Mouse (Mus musculus) monocyte, adult 5-6 weeks (primary cell): ENCODE measurements around the gene Clec16a. TPM values are rescaled to one million over a fixed set of nuclear protein-coding genes. Genes with fewer than 3 reads are reported as not detected.

Experiments
- ATAC-seq: fragments of 153-309, 156-312 bp; replicated peaks from 2 replicates; pipeline ENCODE4 v1.8.0; 2017; ENCODE audit warnings: mild to moderate bottlenecking; ENCODE audit not compliant: low TSS enrichment, insufficient number of reproducible peaks, severe bottlenecking, poor library complexity, low FRiP score
- total RNA-seq: library from RNA; stranded (forward); fragments of 200-1000, 200-491, 200-594 nt; gene quantifications from 3 replicates; pipeline ENCODE4 v1.2.3, GENCODE M21; 2017

The Clec16a gene
- total RNA-seq, result 14.0 to 27.1 TPM (median 19.1 TPM) in 3 replicates

DNA sequence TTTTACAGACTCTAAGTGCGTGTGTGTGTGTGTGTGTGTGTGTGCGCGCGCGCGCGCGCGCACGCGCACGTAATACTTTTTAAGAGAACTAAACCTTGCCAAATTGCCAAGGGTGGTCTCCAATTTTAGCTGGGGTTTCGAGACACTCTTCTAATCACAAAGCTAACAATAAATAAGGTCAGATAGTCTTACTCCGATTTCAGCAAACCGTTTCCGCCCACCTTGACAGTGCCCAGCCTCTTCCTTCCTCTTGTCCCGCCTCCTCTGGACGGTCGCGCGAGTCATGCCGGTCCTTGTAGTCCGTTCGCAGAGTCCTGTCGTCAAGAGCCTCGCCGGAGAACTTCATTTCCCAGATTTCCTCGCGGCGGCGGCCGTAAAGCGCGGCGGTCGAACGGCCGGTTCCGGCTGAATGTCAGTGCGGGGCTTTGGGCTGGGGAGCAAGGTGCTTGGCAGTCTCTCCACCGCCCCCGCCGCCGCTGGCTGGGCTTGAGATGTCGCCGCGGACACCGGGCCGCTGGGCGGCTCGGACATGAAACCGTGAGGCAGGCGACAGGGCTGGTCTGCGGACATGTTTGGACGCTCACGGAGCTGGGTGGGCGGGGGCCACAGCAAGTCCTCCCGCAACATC lies at the start of gene Clec16a:
Gene Clec16a, plus strand, starts transcription at position 345 of the 628 bp plus-strand sequence.
- peak; percentile 89 for ATAC-seq

DNA sequence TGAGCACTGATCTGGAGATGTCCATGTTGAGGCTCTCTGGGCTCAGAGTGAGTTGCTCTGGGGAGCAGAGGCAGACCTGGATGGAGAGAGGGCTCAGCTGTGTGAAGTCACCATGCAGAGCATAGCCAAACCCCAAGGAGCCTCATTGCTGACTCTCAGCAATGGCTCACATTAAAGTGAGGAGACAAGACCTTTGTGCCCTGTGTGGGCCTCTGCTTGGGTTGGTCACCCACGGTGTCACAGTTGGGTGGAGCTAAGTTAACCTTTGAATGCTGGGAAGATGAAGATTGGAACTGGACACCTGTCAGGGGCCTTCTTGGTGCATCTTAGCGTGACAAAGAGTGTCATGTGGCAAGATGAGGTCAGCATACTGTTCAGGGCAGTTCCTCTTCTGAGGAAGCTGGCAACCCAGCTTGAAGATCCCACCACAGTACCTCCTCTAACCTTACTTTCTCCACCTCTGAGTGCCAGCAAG lies 49.3 kb upstream of the Clec16a start:
- 0 out of 2 replicates have a peak, but pooled peaks have one; percentile 32 for ATAC-seq

DNA sequence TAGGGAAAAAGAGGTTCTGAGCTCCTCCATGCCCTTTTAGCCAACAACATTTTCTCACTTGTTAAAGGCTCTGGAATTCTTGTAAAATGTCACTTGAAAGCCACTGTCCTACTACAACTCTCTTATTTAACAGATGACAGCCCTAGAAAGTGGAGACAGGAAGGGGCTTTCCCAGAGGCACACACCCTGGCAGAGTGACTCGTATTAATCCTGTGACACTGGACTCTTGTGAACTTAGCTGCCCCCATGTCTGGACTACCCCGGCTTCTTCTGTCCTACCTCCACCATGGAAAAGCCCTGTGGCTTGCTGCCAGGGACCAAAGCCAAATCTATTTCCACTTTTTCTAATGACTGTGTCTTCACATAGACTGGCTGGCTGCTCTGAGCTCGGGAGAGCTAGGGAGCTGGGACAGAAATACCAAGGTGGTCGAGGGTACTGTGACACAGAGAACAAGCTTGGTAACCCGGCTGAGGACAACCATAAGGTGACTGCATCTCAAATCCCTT lies 47.0 kb upstream of the Clec16a start:
- ATAC-seq, result no peak

DNA sequence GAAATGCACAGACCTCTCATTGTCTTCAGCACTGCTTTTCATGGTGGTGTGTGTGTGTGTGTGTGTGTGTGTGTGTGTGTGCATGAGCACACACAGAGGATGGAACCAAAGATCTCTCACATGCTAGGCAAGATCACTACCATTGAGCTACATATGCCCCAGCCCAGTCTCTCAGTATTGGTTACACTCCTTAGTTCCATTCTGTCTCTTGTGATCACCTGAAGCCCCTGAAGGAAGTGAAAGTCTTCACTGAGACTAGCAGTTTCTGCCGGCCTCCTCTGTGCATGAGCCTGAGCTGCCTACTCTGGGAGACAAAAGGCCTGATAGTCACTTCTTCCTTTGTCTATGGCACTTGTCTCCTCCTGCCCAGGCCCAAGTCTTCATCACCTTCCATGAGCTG lies 46.0 kb upstream of the Clec16a start:
- ATAC-seq, result no peak

DNA sequence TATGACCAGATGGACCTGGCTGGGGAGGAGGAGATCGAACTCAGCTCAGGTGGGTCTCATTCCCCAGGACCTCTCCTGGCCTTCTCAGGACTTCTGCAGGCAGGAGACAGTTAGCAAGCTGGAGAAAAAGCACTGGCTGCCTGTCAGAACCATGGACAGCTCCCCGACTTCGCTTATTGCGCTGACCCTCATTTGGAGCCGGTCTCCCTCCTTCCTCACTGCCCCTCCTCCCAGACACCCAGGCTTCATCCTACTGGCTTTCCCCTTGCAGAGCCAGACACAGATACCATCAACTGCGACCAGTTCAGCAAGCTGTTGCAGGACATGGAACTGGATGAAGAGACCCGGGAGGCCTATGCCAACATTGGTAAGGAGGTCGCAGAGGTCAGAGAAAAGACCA lies 43.3 kb upstream of the Clec16a start:
- no peak for ATAC-seq

DNA sequence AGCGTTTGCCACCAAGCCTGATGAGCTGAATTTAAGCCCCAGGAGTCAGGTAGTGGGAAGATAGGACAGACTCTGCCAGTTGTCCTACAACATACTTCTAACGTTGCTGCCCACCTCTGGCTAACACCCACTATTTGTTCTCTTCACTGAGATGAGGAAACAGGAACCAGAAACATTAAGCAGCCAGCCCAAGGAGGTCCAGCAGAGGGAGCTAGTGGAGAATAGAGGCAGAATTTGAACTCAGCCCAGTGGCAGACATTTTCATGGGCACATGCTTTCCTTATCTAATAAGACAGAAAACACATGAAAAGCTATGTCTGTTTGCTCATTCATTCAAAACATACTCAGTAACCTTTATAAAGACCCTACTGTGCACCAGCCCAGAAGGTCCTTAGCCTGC lies 42.1 kb upstream of the Clec16a start:
- ATAC-seq, result no peak

DNA sequence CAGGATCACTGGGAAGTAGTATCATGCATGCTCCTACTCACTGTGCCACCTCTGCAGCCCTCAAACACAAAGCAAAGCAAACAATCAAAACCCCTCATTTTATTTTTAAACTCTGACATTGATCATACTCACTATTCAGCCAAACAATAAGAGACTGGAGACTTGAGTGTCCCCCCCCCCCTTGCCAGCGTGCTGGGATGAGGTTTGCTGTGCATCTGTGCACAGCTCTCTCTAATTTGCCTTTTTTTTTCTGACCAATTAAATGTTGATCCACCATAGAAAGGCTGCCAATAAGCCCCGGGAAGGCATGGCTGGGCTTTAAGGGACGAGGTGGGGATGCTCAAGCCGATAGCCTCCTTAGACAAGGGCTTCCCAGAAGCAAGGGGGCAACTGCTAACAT lies 37.7 kb upstream of the Clec16a start:
- ATAC-seq, result no peak

DNA sequence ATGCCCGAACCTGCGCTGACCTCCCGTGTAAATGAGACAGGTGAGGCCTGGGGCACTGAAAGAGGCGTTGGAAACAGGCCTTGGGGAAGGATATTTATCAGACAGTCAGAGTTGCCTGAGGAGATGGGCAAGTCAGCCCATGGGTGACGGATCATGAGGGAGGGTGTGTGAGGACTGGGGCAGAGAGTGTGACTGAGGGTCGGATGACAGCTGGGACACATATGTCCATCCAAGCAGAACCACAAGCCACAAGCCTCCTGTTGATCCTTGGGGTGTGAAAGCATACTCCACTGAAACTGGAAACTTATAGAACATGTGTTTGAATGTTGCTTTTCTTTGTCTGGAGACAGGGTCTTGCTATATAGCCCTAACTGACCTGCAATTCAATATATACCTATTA lies 36.4 kb upstream of the Clec16a start:
- no peak; the same call in 1 of the 2 replicates for ATAC-seq

DNA sequence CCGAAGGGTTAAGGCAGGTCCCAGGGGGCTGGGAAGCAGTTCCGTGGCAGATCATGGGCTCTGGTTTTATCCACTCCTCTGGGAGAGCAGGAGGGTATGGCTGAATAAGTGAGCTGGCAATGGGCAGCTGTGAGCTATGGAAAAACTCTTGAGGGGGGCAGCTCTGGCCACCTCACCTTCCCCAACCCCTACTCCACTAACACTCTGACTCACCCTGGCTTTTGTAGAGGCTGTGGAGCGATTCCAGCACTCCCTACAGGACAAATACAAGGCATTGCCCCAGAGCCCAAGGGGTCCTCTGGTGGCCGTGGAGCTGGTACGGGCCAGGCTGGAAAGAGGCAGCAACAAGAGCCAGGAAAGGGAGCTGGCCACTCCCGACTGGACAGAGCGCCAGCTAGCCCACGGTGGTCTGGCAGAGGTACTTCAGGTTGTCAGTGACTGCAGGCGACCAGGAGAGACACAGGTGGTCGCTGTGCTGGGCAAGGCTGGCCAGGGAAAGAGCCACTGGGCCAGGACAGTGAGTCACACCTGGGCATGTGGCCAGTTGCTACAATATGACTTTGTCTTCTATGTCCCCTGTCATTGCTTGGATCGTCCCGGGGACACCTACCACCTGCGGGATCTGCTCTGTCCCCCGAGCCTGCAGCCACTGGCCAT lies 34.5 kb upstream of the Clec16a start:
- no peak for ATAC-seq

DNA sequence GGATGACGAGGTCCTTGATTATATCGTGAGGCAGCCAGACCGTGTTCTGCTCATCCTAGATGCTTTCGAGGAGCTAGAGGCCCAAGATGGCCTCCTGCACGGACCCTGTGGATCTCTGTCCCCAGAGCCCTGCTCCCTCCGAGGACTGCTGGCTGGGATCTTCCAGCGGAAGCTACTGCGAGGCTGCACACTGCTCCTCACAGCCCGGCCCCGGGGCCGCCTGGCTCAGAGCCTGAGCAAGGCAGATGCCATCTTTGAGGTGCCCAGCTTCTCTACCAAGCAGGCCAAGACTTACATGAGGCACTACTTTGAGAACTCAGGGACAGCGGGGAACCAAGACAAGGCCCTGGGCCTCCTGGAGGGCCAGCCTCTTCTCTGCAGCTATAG lies 34.0 kb upstream of the Clec16a start:
- no peak for ATAC-seq

DNA sequence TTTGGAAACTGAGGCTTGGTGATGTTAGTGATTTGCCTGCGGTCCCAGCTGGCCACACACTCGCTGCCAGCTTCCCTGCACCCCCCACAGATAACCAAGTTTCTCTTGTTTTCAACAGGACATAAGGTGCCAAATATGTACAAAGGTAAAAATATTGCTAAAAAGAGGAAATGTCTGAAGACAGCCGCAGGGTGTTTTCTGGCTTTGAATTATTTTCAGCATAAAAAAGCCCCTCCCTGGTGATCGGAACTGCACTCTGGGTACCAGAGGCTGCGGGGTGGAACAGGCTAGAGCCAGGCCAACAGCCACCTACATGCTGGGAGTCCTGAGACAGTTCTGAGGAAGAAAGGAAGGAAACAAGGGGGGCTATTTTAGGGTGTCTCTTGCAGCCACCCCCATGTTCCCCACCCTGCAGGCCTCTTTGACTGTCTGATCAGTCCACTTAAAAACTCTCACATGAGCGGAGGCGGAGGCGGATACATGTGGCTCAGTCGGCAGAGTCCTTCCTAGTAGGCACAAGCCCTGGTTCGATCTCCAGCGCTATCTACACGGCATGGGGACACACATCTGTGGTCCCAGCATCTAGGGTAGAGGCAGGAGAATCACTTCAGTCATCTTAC lies 29.1 kb upstream of the Clec16a start:
- ATAC-seq, result 0 out of 2 replicates have a peak, but pooled peaks have one; percentile 16

DNA sequence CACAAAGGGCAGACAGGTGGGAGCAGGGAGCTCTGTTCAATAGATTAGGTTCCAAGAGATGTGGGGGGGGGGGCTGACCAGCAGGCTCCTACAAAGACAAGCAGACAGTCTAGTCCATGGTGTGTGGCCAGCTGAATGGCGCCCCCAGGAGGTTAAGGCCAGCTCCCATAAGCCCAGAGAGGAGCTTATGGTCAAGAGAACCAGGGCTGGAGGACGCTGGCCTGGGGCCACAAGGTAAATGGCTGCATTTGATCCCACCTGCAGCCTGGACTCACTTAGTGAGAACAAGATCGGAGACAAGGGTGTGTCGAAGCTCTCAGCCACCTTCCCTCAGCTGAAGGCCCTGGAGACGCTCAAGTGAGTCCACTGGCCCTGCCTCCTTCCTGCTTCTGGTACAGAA lies 27.1 kb upstream of the Clec16a start:
- ATAC-seq, result no peak

DNA sequence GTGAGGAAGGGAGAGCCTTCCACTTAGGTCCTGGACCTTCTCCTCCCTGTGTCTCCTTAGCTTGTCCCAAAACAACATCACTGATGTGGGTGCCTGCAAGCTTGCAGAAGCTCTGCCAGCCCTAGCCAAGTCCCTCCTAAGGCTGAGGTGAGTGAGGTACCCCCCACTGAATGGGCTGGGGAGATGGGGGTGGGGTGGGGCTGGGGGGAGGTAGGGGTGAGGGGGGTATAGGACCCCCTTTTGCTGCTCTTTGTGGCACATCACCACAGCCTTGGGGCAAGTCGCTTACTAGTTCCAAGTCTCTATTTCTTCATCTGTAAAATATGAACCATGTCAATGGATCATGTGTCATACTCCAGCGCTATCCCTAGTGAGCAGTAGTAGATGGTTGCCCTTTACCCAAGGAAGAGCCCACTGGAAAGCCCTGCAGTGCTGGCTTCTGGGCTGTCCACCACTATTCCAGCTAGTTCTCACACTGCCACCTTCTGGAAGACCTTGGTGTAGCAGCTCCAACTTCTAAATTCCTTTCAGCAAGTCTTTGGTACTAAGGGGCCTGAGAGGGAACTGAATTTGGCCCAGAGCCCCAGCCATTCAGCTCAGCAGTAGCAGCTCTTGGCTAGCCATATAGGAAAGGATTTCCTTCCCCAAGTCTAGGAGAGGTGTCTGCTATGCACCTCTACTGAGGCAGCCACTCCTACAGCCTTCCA lies 24.1 kb upstream of the Clec16a start:
- ATAC-seq, result peak; percentile 62

DNA sequence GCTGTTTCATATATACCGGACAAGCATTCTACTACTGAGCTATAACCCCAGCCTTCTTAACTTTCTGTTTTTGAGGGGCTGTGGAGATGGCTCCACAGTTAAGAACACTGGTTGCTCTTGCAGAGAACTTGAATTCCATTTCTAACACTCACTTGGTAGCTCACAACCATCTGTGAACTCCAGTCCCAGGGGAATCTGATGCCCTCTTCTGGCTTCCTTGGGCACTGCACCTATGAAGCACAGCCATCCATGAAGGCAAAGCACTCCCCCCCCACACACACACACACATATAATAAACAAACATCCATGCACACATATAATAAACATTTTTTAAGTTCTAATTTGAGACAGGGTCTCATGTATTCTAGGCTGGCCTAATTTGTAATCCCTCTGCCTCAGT lies 22.3 kb upstream of the Clec16a start:
- 0 out of 2 replicates have a peak, but pooled peaks have one; percentile 34 for ATAC-seq

DNA sequence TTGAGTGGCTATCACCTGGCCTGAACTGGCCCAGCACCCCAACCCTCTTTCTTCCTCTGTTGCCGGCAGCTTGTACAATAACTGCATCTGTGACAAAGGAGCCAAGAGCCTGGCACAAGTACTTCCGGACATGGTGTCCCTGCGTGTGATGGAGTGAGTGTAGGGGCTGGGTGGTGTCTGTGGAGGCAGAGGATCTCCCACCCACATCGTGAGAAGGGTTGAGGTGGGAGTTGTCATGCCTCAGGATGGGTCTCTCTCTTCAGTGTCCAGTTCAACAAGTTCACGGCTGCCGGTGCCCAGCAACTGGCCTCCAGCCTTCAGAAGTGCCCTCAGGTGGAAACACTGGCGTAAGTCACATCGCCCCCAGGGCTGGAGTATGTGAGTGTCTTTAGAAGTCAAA lies 21.5 kb upstream of the Clec16a start:
- no peak for ATAC-seq

DNA sequence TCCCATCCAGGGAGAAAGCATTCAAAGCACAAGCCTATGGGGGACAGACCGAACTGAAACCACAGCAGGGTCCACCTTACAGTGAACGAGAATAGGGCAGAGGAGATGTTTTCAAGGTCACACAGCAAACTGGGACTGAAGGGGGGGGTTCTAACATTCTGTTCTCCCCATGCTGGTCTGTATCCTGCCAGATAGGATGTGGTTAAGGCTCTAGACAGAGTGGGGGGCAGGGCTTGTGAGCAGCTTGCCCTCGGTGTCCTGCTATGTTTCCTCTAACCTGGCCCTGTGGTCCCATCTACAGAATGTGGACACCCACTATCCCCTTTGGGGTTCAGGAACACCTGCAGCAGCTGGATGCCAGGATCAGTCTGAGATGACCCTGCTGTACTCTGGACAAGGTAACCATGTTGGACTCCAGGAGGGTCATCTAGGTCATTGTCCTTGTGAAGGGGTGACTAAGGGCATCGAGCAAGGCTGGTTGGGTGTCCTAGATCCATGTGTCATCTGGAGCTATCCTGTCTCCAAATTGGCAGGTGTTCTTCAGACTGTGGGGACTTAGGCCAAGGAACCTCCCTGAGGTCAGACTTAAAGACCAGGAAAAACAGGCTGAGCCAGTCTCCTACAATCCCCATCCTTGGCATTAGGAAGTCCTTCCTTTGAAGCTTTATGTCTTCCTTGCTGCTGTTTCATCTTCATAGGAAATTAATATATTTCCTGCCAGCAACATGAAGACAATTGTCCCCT lies 20.1 kb upstream of the Clec16a start:
- ATAC-seq, result no peak

DNA sequence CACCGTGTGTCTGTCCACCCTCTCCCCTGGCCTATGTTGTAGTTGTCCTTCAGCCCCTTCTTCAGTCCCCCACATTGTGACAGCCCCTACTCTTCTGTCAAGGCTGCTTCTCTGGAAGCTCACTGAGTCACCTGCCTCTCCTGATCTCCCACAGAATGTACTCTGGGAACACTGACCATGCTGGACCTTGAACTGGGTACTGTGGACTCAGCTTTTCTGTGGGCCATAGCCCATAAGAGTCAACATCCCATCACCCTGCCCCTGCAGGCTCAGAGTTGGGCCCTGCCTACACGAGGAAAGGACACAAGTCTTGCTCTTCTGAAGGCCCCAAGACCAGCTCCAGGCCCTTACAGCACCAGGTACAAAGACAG lies 19.5 kb upstream of the Clec16a start:
- no peak for ATAC-seq

DNA sequence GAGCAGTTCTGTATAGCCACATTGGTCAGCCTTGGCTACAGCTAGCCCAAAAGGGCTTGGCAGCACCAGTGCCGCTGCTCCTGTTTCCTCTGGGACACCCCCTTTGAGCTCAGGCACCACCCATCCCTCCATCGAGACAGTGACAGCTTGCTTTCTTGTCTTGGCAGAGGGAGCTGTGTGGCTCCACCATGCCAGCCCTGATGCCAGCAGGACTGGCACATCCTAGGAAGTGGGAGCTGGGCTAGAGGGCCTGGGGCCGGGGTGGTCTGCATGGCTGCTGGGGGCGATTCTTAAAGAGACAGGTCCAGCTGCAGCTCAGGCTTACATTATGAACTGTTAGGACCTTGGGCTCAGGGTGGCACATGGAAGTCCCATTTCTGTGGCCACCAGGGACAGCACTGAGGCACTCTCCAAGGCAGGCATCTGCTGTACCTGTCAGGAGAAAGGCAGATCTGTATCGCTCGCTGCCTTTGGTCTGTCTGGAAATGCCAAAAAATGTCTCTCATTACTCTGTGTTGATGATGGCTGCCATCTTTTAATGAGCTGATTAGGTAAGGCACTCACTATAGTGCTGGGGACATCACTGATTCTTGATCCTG lies 18.0 kb upstream of the Clec16a start:
- no peak for ATAC-seq
